ENCODE assay signal across 10 mouse cellular contexts in the genomic region with DNA sequence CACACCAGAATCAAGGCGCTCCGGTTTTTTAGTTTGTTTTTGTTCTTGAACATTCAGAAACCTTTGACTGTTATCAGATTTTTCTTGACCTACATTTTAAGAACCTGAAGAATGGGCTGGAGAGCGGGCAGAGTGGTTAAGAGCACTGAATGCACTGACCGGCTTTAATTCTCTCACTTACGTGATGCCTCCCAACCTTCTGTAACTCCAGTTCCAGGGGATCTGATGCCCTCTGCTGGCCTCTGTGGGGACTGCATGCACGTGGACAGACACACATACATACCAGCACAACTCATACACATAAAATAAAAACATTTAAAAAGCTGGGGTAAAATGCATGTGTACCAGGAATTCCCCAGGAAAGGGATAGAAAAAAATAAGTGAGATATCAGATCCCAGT. TPM values are rescaled to one million over a fixed set of nuclear protein-coding genes. Genes with fewer than 3 reads are reported as not detected.
A peak's percentile ranks its signal among the peaks of the same experiment; 100 is the strongest.
DNase-seq lines count a peak whose midpoint lies in the region; ATAC-seq and TF ChIP-seq lines count a peak whose summit lies in the region.
"Had no signal": no experiment of that assay in that cellular context is flagged by ENCODE, and none has a peak within 500 bp of the region (broad histone marks: within the 10 kb centered on the region; RNA-seq: fewer than 3 reads in every experiment).

No protein-coding gene starts in this region.

- no peak overlapping the region for H3K4me3 ChIP-seq in heart, embryonic 12.5 days
- H3K4me3 ChIP-seq in embryonic fibroblast, embryonic 13.5 days (ENCODE audit: insufficient read depth, low read length) = no peak overlapping the region
- H3K4me3 ChIP-seq: embryonic facial prominence, embryonic 12.5 days; stomach, embryonic 15.5 days had no signal

- no peak overlapping the region for H3K27ac ChIP-seq in heart, embryonic 12.5 days (ENCODE audit: poor library complexity, severe bottlenecking)
- no peak overlapping the region for H3K27ac ChIP-seq in embryonic fibroblast, embryonic 13.5 days (ENCODE audit: insufficient read depth, low read length)
- H3K27ac ChIP-seq: embryonic facial prominence, embryonic 12.5 days; stomach, embryonic 15.5 days had no signal

- ATAC-seq in heart, embryonic 12.5 days (ENCODE audit: insufficient number of reproducible peaks, low FRiP score) = no peak

- peak; percentile 38; the same call in 1 of the 2 replicates for TF ChIP-seq CTCF in embryonic fibroblast, embryonic 13.5 days (IDR thresholded peaks at IDR 0.05; ENCODE audit: borderline replicate concordance, insufficient read depth, low read length)

- H3K4me2 ChIP-seq in heart, embryonic 12.5 days = no peak overlapping the region
- H3K4me2 ChIP-seq: embryonic facial prominence, embryonic 12.5 days; stomach, embryonic 15.5 days had no signal

- no peaks in the 10 kb centered on the region; the same call in 1 of the 2 replicates for H3K4me1 ChIP-seq in heart, embryonic 12.5 days (replicated peaks)
- H3K4me1 ChIP-seq in embryonic fibroblast, embryonic 13.5 days (ENCODE audit: control insufficient read depth, insufficient read depth, low read length) = no peaks in the 10 kb centered on the region
- H3K4me1 ChIP-seq: embryonic facial prominence, embryonic 12.5 days; stomach, embryonic 15.5 days had no signal

- intact Hi-C loops in heart, postnatal 14 days (cut with DNase I) = no loop called here

- no peaks in the 10 kb centered on the region for H3K27me3 ChIP-seq in heart, embryonic 12.5 days (replicated peaks)
- H3K27me3 ChIP-seq: embryonic facial prominence, embryonic 12.5 days; stomach, embryonic 15.5 days had no signal

- peak; percentile 37 to 60 for DNase-seq in heart, postnatal 14 days
- DNase-seq in 3T3-L1 (ENCODE audit: low read depth, low spot score) = peak; percentile 74
- peak; percentile 54 for DNase-seq in NIH3T3 (ENCODE audit: low read depth)
- peak; percentile 77 for DNase-seq in lung, postnatal 10 days
- DNase-seq in thymus, postnatal 25 days = peak; percentile 68
- DNase-seq in layer of hippocampus, postnatal 14 days (ENCODE audit: low spot score in 2 of 2) = no peak

- no peak overlapping the region for H3K9ac ChIP-seq in heart, embryonic 12.5 days
- H3K9ac ChIP-seq: embryonic facial prominence, embryonic 12.5 days; stomach, embryonic 15.5 days had no signal

- H3K9me3 ChIP-seq in heart, embryonic 12.5 days (replicated peaks) = no peaks in the 10 kb centered on the region
- H3K9me3 ChIP-seq: embryonic facial prominence, embryonic 12.5 days; stomach, embryonic 15.5 days had no signal

- WGBS in heart, embryonic 12.5 days = 91% methylated on average over 6 of the region's 6 CpGs

- H3K36me3 ChIP-seq in heart, embryonic 12.5 days = peaks cover 74% of the 10 kb centered on the region

- TF ChIP-seq POLR2A in embryonic fibroblast, embryonic 13.5 days (IDR thresholded peaks at IDR 0.05; ENCODE audit: low read depth, low read length) = no peak

RNA-seq across cellular contexts. Expression of a gene that starts 22.4 kb away (rescaled TPM):
- 100 to 1,000 TPM in 1 of 2 experiments, 10 to 100 TPM in 1; 95.8 to 109 TPM for total RNA-seq in heart, postnatal 14 days (2021)
- polyA plus RNA-seq in heart, embryonic 12.5 days (2016; fragmentation: Nextera tagmentation; extraction: Ambion mirVana) = 123 and 127 TPM in 2 replicates
- 68.5 and 73.9 TPM in 2 replicates for polyA plus RNA-seq in embryonic fibroblast, embryonic 13.5 days (2011; ENCODE audit: insufficient read length, low read depth, missing spikeins)
- 10 to 100 TPM; 71.8 to 74.5 TPM for total RNA-seq in layer of hippocampus, postnatal 14 days (2021)

RNA-seq across cellular contexts. Expression of a gene that starts 22.5 kb away (rescaled TPM):
- 10 to 100 TPM; 18.3 to 18.4 TPM for total RNA-seq in heart, postnatal 14 days (2021)
- 14.6 and 15.2 TPM in 2 replicates for polyA plus RNA-seq in heart, embryonic 12.5 days (2016; fragmentation: Nextera tagmentation; extraction: Ambion mirVana)
- 42.0 and 46.5 TPM in 2 replicates for polyA plus RNA-seq in embryonic fibroblast, embryonic 13.5 days (2011; ENCODE audit: insufficient read length, low read depth, missing spikeins)
- 10 to 100 TPM; 23.1 to 23.7 TPM for total RNA-seq in layer of hippocampus, postnatal 14 days (2021)

Comparison
In these comparisons a context has a peak if more than half of its experiments do, and no peak if none do; other contexts are left out.
1. DNase-seq: peak in heart, postnatal 14 days (2 of 2), 3T3-L1 (single experiment), NIH3T3 (single experiment), lung, postnatal 10 days (single experiment) and thymus, postnatal 25 days (single experiment); none in layer of hippocampus, postnatal 14 days (0 of 2).